Mouse (Mus musculus): ENCODE measurements around the gene Ces3b. TPM values are rescaled to one million over a fixed set of nuclear protein-coding genes. Genes with fewer than 3 reads are reported as not detected.
"Not testable (repeated sequence)": the region's sequence is repeated elsewhere in the genome, so short reads cannot be mapped to it uniquely, and the experiment has no call there.

The Ces3b gene
- polyA plus RNA-seq, 1 experiment from 2014 or later = not detected

DNA sequence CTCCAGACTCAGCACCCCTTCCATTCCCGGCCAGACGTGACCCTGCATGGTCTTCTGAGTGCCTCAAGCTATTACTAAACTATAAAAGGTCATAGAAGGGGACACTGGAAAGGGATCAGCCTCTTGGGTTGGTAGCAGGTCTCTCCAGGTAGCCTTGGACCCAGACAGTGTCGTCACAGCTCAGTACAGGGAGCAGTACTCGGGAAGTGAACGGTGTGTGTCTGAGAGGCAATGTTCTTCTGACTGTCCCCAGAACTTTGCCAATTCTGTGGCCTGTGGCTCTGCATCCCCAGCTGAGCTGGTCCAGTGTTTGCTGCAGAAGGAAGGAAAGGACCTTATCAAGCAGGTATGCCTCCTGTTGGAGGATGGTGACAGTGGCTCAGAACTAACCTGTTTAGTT is 4.6 kb downstream of the Ces3b start:
- H3K4me1 ChIP-seq; H3K9me3 ChIP-seq (replicated peaks); H3K4me3 ChIP-seq; H3K27me3 ChIP-seq (ENCODE audit: low read depth, poor library complexity, severe bottlenecking); H3K27ac ChIP-seq; H3K36me3 ChIP-seq; DNase-seq (ENCODE audit: low spot score): not testable (repeated sequence)
- WGBS = 82% methylated on average over 5 of the region's 5 CpGs

- Histone ChIP-seq H3K4me1 (no peaks in the 10 kb centered on the region), H3K27ac (no peak overlapping the region), H3K4me3 (no peak overlapping the region), H3K36me3 (no peaks in the 10 kb centered on the region), H3K27me3 (ENCODE audit: low read depth, poor library complexity, severe bottlenecking) (no peaks in the 10 kb centered on the region), H3K9me3 (replicated peaks) (no peaks in the 10 kb centered on the region)
- 71% methylated on average over 4 of the region's 4 CpGs for WGBS
- DNase-seq (ENCODE audit: low spot score) = no peak
Measured at GRCm38 (mm10) chr8:105088581-105088980, 5.0 kb downstream of the Ces3b start.

GRCm38 (mm10) chr8:105093992-105094391 is 10.4 kb downstream of the Ces3b start:
- H3K27ac ChIP-seq = no peak overlapping the region
- WGBS = 93% methylated on average over 3 of the region's 3 CpGs
- no peaks in the 10 kb centered on the region for H3K4me1 ChIP-seq
- no peaks in the 10 kb centered on the region for H3K36me3 ChIP-seq
- H3K27me3 ChIP-seq (ENCODE audit: low read depth, poor library complexity, severe bottlenecking) = no peaks in the 10 kb centered on the region
- DNase-seq (ENCODE audit: low spot score) = peak; percentile 10
- H3K9me3 ChIP-seq (replicated peaks) = no peaks in the 10 kb centered on the region
- no peak overlapping the region for H3K4me3 ChIP-seq

DNA sequence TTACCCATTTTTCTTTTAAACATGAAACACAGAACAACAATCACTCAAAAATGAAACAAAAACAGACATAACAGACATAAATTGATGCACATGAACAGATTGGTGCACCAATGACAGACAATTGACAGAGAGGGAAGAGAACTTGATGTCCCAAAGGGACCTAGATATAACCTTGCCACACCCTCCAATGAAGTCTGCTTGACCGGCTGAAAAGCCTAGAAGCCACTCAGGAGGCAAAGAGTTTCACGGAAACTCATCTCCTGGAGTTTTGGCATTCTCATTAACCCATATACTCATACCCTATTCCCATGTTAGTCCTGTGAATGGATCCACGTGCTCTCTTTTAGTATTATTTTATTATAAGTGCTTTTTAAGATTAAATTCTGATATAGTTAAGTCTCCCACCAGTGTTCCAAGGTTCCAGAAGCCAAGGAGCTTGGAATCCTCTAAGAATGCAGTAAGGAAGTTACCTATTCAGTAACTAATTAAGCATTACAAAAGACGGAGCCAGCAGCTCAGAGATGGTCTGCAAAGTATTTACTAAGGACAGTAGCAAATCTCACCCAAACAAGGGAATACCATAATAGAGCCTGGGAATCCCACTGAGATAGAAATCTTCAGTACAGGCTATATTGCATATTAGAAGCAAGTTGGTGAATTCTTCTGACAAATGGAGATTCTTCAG is 18.7 kb downstream of the Ces3b start:
- not testable (repeated sequence) for H3K4me3 ChIP-seq; H3K27me3 ChIP-seq (ENCODE audit: low read depth, poor library complexity, severe bottlenecking); H3K4me1 ChIP-seq; DNase-seq (ENCODE audit: low spot score); H3K27ac ChIP-seq; H3K36me3 ChIP-seq; H3K9me3 ChIP-seq (replicated peaks)
- 89% methylated on average over 4 of the region's 4 CpGs for WGBS

DNA sequence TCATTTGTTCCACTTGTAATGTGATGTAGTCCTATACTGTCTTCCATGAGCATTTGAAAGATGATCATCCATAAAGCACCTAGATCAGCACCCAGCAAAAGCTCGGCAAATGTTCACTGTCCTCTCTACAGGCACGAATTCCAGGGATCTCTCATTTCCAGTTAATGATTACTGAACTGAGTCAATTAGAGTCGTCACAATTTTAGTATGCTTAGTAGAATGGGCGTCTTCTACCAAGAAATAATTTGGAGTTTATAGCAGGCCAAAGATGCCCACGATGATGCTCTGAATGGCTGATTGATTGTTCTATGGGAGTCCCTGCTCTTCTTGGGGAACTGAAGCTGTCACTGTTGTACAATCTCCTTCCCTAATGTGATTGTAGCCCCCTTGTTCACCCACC is 20.1 kb downstream of the Ces3b start:
- not testable (repeated sequence) for H3K9me3 ChIP-seq (replicated peaks); H3K4me1 ChIP-seq; DNase-seq (ENCODE audit: low spot score); H3K36me3 ChIP-seq; H3K27me3 ChIP-seq (ENCODE audit: low read depth, poor library complexity, severe bottlenecking); H3K4me3 ChIP-seq; H3K27ac ChIP-seq
- 84% methylated on average over 5 of the region's 5 CpGs for WGBS

- WGBS = 89% methylated on average over 3 of the region's 3 CpGs
- H3K4me1 ChIP-seq = no peaks in the 10 kb centered on the region
- no peaks in the 10 kb centered on the region for H3K27me3 ChIP-seq (ENCODE audit: low read depth, poor library complexity, severe bottlenecking)
- H3K36me3 ChIP-seq = no peaks in the 10 kb centered on the region
- no peak overlapping the region for H3K27ac ChIP-seq
- no peak for DNase-seq (ENCODE audit: low spot score)
- no peak overlapping the region for H3K4me3 ChIP-seq
- no peaks in the 10 kb centered on the region for H3K9me3 ChIP-seq (replicated peaks)
Measured at GRCm38 (mm10) chr8:105104220-105104619, 20.7 kb downstream of the Ces3b start.

DNA sequence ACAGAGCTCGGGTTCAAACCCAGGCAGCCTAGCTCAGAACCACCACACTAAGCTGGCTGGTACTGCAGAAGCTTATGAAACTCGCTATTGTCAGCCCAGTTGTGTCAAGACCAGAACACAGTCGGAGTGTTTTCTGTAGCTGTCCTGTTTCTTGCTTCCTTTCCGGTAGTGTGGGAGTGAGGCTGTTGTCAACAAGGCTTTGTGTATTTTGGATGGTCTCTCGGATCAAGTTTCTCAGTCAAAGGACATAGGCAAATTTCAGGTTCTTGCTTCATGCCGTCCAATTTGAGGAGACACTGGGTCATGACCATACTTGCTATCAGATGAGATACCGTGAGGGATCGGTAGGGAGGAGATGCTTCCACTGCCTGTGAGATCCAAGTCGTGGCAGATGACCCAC is 46.3 kb downstream of the Ces3b start:
- no peaks in the 10 kb centered on the region for H3K36me3 ChIP-seq
- H3K9me3 ChIP-seq (replicated peaks) = no peaks in the 10 kb centered on the region
- H3K4me1 ChIP-seq = no peaks in the 10 kb centered on the region
- no peak for DNase-seq (ENCODE audit: low spot score)
- H3K27me3 ChIP-seq (ENCODE audit: low read depth, poor library complexity, severe bottlenecking) = no peaks in the 10 kb centered on the region
- WGBS = 90% methylated on average over 9 of the region's 9 CpGs
- H3K27ac ChIP-seq = no peak overlapping the region
- no peak overlapping the region for H3K4me3 ChIP-seq

- no peak within 1 kb of the TSS for H3K4me3 ChIP-seq
- DNase-seq (ENCODE audit: low spot score) = no peak
- H3K27ac ChIP-seq = no peak within 1 kb of the TSS
- WGBS = 87% methylated on average over 5 of the region's 5 CpGs
- no peaks in the 10 kb centered on the region for H3K9me3 ChIP-seq (replicated peaks)
- H3K4me1 ChIP-seq = no peaks in the 10 kb centered on the region
- no peaks in the 10 kb centered on the region for H3K36me3 ChIP-seq
- no peaks in the 10 kb centered on the region for H3K27me3 ChIP-seq (ENCODE audit: low read depth, poor library complexity, severe bottlenecking)
Measured at GRCm38 (mm10) chr8:105131509-105131908, 48.0 kb downstream of the Ces3b start, which contains the start of gene Ces4a. Gene Ces4a, plus strand, starts transcription at chr8:105131800.

DNA sequence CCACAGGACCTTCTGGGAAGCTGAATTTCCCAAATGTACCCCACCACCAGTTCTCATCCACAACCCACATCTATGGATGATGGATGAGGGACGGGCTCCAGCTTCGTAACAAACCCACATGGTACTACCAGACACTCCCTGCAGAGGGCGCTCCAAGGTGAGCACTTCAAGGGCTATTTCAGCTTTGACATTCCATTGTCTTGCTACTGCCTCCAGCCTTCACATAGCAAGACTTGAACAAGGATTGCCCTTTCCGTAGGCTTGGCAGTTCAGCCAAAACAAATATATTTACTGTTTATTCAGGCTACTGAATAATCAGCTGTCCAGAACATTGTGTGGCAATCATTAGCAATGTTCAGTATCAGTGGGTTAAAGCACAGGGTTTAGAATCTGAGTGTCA is 54.9 kb downstream of the Ces3b start:
- 37% methylated on average over 4 of the region's 4 CpGs for WGBS
- H3K4me3 ChIP-seq = no peak overlapping the region
- no peaks in the 10 kb centered on the region for H3K9me3 ChIP-seq (replicated peaks)
- no peaks in the 10 kb centered on the region for H3K36me3 ChIP-seq
- H3K27me3 ChIP-seq (ENCODE audit: low read depth, poor library complexity, severe bottlenecking) = peaks cover 14% of the 10 kb centered on the region
- peak; percentile 67 for DNase-seq (ENCODE audit: low spot score)
- peaks cover 4% of the 10 kb centered on the region; the same call in 1 of the 2 replicates for H3K4me1 ChIP-seq
- no peak overlapping the region for H3K27ac ChIP-seq

DNA sequence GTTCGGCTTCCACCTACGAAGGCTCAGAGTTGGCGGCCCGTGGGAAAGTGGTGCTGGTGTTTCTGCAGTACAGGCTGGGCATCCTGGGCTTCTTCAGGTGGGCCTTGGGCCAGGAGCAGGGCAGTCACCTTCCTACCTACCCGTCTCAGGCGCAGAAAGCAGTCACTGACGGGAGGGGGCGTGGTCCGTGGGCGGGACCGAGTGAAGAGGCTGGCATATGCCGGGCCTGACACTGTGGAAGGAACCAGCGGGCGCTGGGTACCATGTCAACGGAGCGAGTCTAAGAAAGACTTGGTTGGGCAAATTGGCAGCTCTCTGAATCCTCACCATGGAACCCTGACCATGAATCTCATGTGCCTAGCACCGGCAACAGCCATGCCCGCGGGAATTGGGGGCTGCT is 58.8 kb downstream of the Ces3b start:
- H3K4me1 ChIP-seq = peaks cover 4% of the 10 kb centered on the region; the same call in 1 of the 2 replicates
- peak overlapping the region; percentile 6; the same call in 1 of the 2 replicates for H3K4me3 ChIP-seq
- no peak for DNase-seq (ENCODE audit: low spot score)
- H3K27me3 ChIP-seq (ENCODE audit: low read depth, poor library complexity, severe bottlenecking) = peaks cover 14% of the 10 kb centered on the region
- H3K36me3 ChIP-seq = no peaks in the 10 kb centered on the region
- H3K9me3 ChIP-seq (replicated peaks) = no peaks in the 10 kb centered on the region
- 33% methylated on average over 19 of the region's 19 CpGs for WGBS
- no peak overlapping the region for H3K27ac ChIP-seq

Other genes with a start within 250 kb of the Ces3b start
- gene Ces2c, start 236.7 kb upstream of the Ces3b start, polyA plus RNA-seq (2016; fragmentation: Nextera tagmentation; extraction: Ambion mirVana) = not detected in 2 replicates
- not detected in 2 replicates for gene Ces2e, start 157.5 kb upstream of the Ces3b start, polyA plus RNA-seq (2016; fragmentation: Nextera tagmentation; extraction: Ambion mirVana)
- 0.09 TPM in 1 of 2 replicates, not detected in the other for gene Ces2f, start 136.4 kb upstream of the Ces3b start, polyA plus RNA-seq (2016; fragmentation: Nextera tagmentation; extraction: Ambion mirVana)
- not detected in 2 replicates for gene Ces2g, start 122.0 kb upstream of the Ces3b start, polyA plus RNA-seq (2016; fragmentation: Nextera tagmentation; extraction: Ambion mirVana)
- gene Ces2h, start 82.9 kb upstream of the Ces3b start, polyA plus RNA-seq (2016; fragmentation: Nextera tagmentation; extraction: Ambion mirVana) = not detected in 2 replicates
- gene Ces3a, start 35.2 kb upstream of the Ces3b start, polyA plus RNA-seq (2016; fragmentation: Nextera tagmentation; extraction: Ambion mirVana) = not detected in 2 replicates
- not detected in 2 replicates for gene Ces4a, start 48.0 kb downstream of the Ces3b start, polyA plus RNA-seq (2016; fragmentation: Nextera tagmentation; extraction: Ambion mirVana)
- gene Cbfb, start 86.9 kb downstream of the Ces3b start, polyA plus RNA-seq (2016; fragmentation: Nextera tagmentation; extraction: Ambion mirVana) = 64.9 and 84.6 TPM in 2 replicates
- gene D230025D16Rik, start 141.4 kb downstream of the Ces3b start, polyA plus RNA-seq (2016; fragmentation: Nextera tagmentation; extraction: Ambion mirVana) = 25.4 and 26.6 TPM in 2 replicates
- gene B3gnt9, start 171.4 kb downstream of the Ces3b start, polyA plus RNA-seq (2016; fragmentation: Nextera tagmentation; extraction: Ambion mirVana) = 1.4 and 1.7 TPM in 2 replicates
- 11.4 and 12.1 TPM in 2 replicates for gene Tradd, start 180.9 kb downstream of the Ces3b start, polyA plus RNA-seq (2016; fragmentation: Nextera tagmentation; extraction: Ambion mirVana)
- 0.81 and 1.1 TPM in 2 replicates for gene Fbxl8, start 180.9 kb downstream of the Ces3b start, polyA plus RNA-seq (2016; fragmentation: Nextera tagmentation; extraction: Ambion mirVana)
- gene Hsf4, start 186.0 kb downstream of the Ces3b start, polyA plus RNA-seq (2016; fragmentation: Nextera tagmentation; extraction: Ambion mirVana) = 0.10 TPM in 1 of 2 replicates, not detected in the other
- 0.40 and 0.45 TPM in 2 replicates for gene Nol3, start 192.4 kb downstream of the Ces3b start, polyA plus RNA-seq (2016; fragmentation: Nextera tagmentation; extraction: Ambion mirVana)
- 13.9 and 19.2 TPM in 2 replicates for gene 4931428F04Rik, start 206.1 kb downstream of the Ces3b start, polyA plus RNA-seq (2016; fragmentation: Nextera tagmentation; extraction: Ambion mirVana)
- gene Exoc3l, start 212.3 kb downstream of the Ces3b start, polyA plus RNA-seq (2016; fragmentation: Nextera tagmentation; extraction: Ambion mirVana) = 11.5 and 15.1 TPM in 2 replicates
- 144 and 160 TPM in 2 replicates for gene E2f4, start 213.9 kb downstream of the Ces3b start, polyA plus RNA-seq (2016; fragmentation: Nextera tagmentation; extraction: Ambion mirVana)
- 1.9 and 2.7 TPM in 2 replicates for gene Elmo3, start 221.8 kb downstream of the Ces3b start, polyA plus RNA-seq (2016; fragmentation: Nextera tagmentation; extraction: Ambion mirVana)
- gene Lrrc29, start 242.5 kb downstream of the Ces3b start, polyA plus RNA-seq (2016; fragmentation: Nextera tagmentation; extraction: Ambion mirVana) = 1.4 TPM in 2 replicates
- gene Tmem208, start 242.6 kb downstream of the Ces3b start, polyA plus RNA-seq (2016; fragmentation: Nextera tagmentation; extraction: Ambion mirVana) = 102 and 105 TPM in 2 replicates